ENCODE assay signal across 18 mouse cellular contexts in the genomic region with DNA sequence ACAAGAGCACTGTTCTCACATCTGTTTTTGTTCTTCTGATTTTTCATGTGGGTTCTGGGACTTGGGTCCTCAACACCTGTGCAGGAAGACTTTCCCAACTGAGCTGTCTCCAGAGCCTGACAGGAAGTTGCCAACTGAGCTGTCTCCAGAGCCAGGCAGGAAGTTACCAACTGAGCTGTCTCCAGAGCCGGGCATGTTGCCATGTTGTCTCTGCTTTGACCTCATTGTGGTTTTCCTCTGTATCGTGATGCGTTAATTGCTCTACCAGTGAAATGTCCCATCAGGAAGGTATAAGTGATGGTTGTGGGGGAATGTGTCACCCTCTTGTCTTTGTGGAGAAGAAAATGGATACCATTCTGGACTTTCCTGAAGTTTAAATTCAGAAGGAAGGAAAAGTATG. TPM values are rescaled to one million over a fixed set of nuclear protein-coding genes. Genes with fewer than 3 reads are reported as not detected.
"Had no signal": no experiment of that assay in that cellular context is flagged by ENCODE, and none has a peak within 500 bp of the region (broad histone marks: within the 10 kb centered on the region; RNA-seq: fewer than 3 reads in every experiment).

No protein-coding gene starts in this region.

- H3K9ac ChIP-seq: liver, postnatal 0 days; lung, embryonic 15.5 days; midbrain, embryonic 13.5 days; midbrain, embryonic 15.5 days; neural tube, embryonic 12.5 days; stomach, embryonic 15.5 days had no signal

- H3K4me1 ChIP-seq: lung, embryonic 15.5 days; megakaryocyte, embryonic 14.5 days; midbrain, embryonic 13.5 days; midbrain, embryonic 15.5 days; neural tube, embryonic 12.5 days; stomach, embryonic 15.5 days had no signal

- H3K36me3 ChIP-seq: lung, embryonic 15.5 days; midbrain, embryonic 13.5 days; midbrain, embryonic 15.5 days; neural tube, embryonic 12.5 days; stomach, embryonic 15.5 days had no signal

- H3K27ac ChIP-seq: lung, embryonic 15.5 days; midbrain, embryonic 13.5 days; midbrain, embryonic 15.5 days; neural tube, embryonic 12.5 days; stomach, embryonic 15.5 days; stomach, postnatal 0 days had no signal

- H3K4me3 ChIP-seq: lung, embryonic 15.5 days; megakaryocyte, embryonic 14.5 days; midbrain, embryonic 13.5 days; midbrain, embryonic 15.5 days; neural tube, embryonic 12.5 days; stomach, embryonic 15.5 days had no signal

- ATAC-seq: liver, postnatal 0 days; lung, postnatal 0 days; midbrain, embryonic 13.5 days; midbrain, embryonic 15.5 days had no signal

- DNase-seq: liver, postnatal 0 days; lung, adult 2 months; lung, postnatal 4 days; right cerebral cortex, postnatal 14 days; thymus, adult 2 months; thymus, postnatal 25 days; thymus, postnatal 4 days had no signal

- H3K27me3 ChIP-seq: lung, embryonic 15.5 days; megakaryocyte, embryonic 14.5 days; midbrain, embryonic 13.5 days; midbrain, embryonic 15.5 days; neural tube, embryonic 12.5 days; stomach, embryonic 15.5 days had no signal

RNA-seq across cellular contexts. Expression of a gene that starts 54.4 kb away (rescaled TPM):
- total RNA-seq: monocyte, adult 5-6 weeks had no signal
- polyA plus RNA-seq: lung, adult 2 months; testis, adult 2 months; urinary bladder, adult 2 months had no signal
